Mouse (Mus musculus): Measurements from ENCODE around the gene Olfr800.

Gene Olfr800

GRCm38 (mm10) chr10:129657394-129657793 is at the start of gene Olfr800:
TSS of gene Olfr800 (plus strand) at chr10:129657694.
- no peak for DNase-seq

GRCm38 (mm10) chr10:129612470-129612869 is 45.0 kb upstream of the Olfr800 start, which contains the start of gene Olfr796:
TSS of gene Olfr796 (minus strand) at chr10:129612570.
- no peak for DNase-seq

- DNase-seq = no peak
Measured at GRCm38 (mm10) chr10:129621724-129622123, 35.8 kb upstream of the Olfr800 start.

GRCm38 (mm10) chr10:129623251-129623650 is 34.2 kb upstream of the Olfr800 start:
- no peak for DNase-seq

DNA sequence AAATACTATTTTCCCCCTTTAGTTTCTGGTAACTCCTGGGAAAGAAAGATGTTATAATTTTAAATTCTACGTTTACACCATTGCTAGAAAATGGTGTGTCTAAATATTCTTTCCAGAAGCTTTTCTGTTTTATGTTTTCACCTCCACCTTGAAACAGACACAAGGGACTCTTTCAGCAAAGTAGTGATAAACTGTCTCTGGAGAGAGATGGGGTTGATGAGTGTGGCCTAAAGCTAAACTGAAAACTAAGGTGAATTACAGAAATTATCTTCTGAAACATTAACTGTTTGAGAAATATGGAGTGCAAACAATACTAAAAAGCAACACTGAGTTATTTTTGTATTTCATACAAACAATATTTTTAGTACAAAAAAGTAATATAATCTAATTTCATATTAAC is 29.7 kb upstream of the Olfr800 start, which contains the start of gene Olfr798:
Gene Olfr798 (minus strand): TSS at position 101 of the 400 bp plus-strand sequence.
- no peak for DNase-seq

- DNase-seq = no peak
Measured at GRCm38 (mm10) chr10:129637184-129637583, 20.3 kb upstream of the Olfr800 start, which contains the start of gene Olfr799. TSS of gene Olfr799 (plus strand) at chr10:129637484.

GRCm38 (mm10) chr10:129651763-129652162 is 5.7 kb upstream of the Olfr800 start:
- no peak for DNase-seq

GRCm38 (mm10) chr10:129673765-129674164 is 16.3 kb downstream of the Olfr800 start, which contains the start of gene Olfr801:
TSS of gene Olfr801 (minus strand) at chr10:129673865.
- DNase-seq = no peak

- no peak for DNase-seq
Measured at GRCm38 (mm10) chr10:129688069-129688468, 30.6 kb downstream of the Olfr800 start, which contains the start of gene Olfr802. TSS of gene Olfr802 (minus strand) at chr10:129688169.

- DNase-seq = no peak
Measured at GRCm38 (mm10) chr10:129694186-129694585, 36.7 kb downstream of the Olfr800 start, which contains the start of gene Olfr803. TSS of gene Olfr803 (minus strand) at chr10:129694286.

DNA sequence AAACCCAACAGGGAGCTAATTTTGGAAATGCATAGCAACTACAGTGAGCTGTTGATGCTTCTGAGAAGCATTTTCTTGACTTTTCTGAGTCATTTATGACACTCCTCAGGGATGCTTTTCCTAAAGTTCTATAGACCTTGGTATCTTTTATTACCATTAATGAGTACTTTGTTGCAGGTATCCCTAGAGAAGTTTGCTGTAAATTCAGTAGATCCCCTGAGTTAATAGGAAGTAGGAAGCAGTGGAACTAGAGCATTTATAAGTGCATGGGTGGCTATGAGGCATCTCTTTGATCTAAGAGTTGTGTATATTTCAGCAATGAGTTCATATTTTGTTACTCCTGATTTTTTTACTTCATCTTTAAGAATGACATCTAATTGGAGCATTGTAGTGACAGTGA is 45.4 kb downstream of the Olfr800 start, which contains the start of gene Olfr804:
Gene Olfr804 (plus strand): TSS at position 301 of the 400 bp plus-strand sequence.
- no peak for DNase-seq
